Mouse (Mus musculus) megakaryocyte-erythroid progenitor cell, adult 5-6 weeks (primary cell): ENCODE data around the gene Strn3. TPM values are rescaled to one million over a fixed set of nuclear protein-coding genes. Genes with fewer than 3 reads are reported as not detected.

Experiments
- total RNA-seq, 2 experiments: library from RNA; stranded (forward) in 1 of 2; stranded (reverse) in 1 of 2; fragments of 200-1000, 215-1000 nt in 1 of 2; fragments of >200 nt in 1 of 2; fragmentation: Nextera tagmentation in 1 of 2; gene quantifications; 2 replicates each; pipeline ENCODE4 v1.2.3; 2014 to 2017

The Strn3 gene
- total RNA-seq, 2 experiments from 2014 or later: 46.4 to 60.6 TPM

Other genes with a start within 250 kb of the Strn3 start
- gene Coch, start 98.6 kb downstream of the Strn3 start, total RNA-seq (2014; fragmentation: Nextera tagmentation): not detected in 2 replicates
- not detected in 2 replicates for gene Coch, start 98.6 kb downstream of the Strn3 start, total RNA-seq (2017)
- 16.7 and 19.4 TPM in 2 replicates for gene Ap4s1, start 864 bp downstream of the Strn3 start, total RNA-seq (2014; fragmentation: Nextera tagmentation)
- gene Ap4s1, start 864 bp downstream of the Strn3 start, total RNA-seq (2017): 15.0 and 23.5 TPM in 2 replicates
- gene Hectd1, start 137.6 kb upstream of the Strn3 start, total RNA-seq (2014; fragmentation: Nextera tagmentation): 87.4 and 132 TPM in 2 replicates
- 186 and 187 TPM in 2 replicates for gene Hectd1, start 137.6 kb upstream of the Strn3 start, total RNA-seq (2017)